8 mouse cellular contexts compared by ENCODE assay signal in the genomic region with DNA sequence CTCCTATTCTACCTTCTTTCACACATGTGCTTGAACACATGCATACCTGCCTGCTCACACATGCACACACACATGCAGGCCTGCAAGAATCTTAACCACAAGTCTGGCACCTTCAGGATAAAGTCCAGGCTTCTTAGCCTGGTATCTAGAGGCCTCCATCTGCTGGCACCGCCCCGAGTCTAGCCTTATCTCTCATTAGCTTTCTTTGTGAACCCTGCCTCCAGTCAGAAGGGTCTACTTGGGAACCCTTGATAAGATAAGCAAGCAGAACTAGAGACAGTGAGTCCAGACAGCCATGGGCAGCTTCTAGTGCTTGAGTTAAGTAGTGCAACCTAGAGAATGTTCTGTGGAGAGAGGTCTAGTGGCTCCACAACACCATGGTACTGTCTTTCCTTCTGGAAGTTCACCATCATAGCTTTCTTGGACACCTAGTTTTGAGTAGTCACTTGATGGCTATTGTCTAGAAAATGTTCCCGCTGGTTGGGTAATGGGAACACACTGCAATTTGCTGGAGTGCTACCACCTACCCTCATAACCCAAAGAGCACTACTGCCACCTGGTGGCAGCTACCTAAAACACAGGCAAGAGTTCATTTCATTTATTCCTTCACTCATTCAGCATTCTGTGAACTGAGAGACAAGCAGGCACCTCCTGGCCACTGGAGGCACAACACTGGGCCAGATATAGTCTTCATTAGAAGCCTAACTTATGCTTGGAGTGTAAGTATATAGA. TPM values are rescaled to one million over a fixed set of nuclear protein-coding genes. Genes with fewer than 3 reads are reported as not detected.
DNase-seq lines count a peak whose midpoint lies in the region; ATAC-seq and TF ChIP-seq lines count a peak whose summit lies in the region.

No protein-coding gene starts in this region.

- peaks cover 5% of the 10 kb centered on the region; the same call in 1 of the 2 replicates for H3K4me1 ChIP-seq in neural tube, embryonic 15.5 days
- H3K4me1 ChIP-seq in forebrain, embryonic 15.5 days: peaks cover 5% of the 10 kb centered on the region; the same call in 1 of the 2 replicates
- H3K4me1 ChIP-seq in stomach, postnatal 0 days (replicated peaks; ENCODE audit: control insufficient read depth, insufficient read depth): no peaks in the 10 kb centered on the region; the same call in 1 of the 2 replicates

- 66% methylated on average over 3 of the region's 3 CpGs for WGBS in neural tube, embryonic 15.5 days
- WGBS in forebrain, embryonic 15.5 days: 65% methylated on average over 3 of the region's 3 CpGs
- 56% methylated on average over 3 of the region's 3 CpGs for WGBS in stomach, postnatal 0 days

- no peak for ATAC-seq in neural tube, embryonic 15.5 days (ENCODE audit: low FRiP score)
- 0 out of 2 replicates have a peak, but pooled peaks have one; percentile 41 for ATAC-seq in forebrain, embryonic 15.5 days (replicated peaks)
- ATAC-seq in hematopoietic stem cell, adult 5-6 weeks (replicated peaks in 1 of 2; ENCODE audit: insufficient read depth in 1 of 2, low FRiP score in 2 of 2, low TSS enrichment in 1 of 2, low read depth in 1 of 2, poor library complexity in 2 of 2, severe bottlenecking in 2 of 2): peak; percentile 58 to 76
- ATAC-seq in megakaryocyte, adult 5-6 weeks (ENCODE audit: poor library complexity, severe bottlenecking): peak; percentile 90
- ATAC-seq in stomach, postnatal 0 days (ENCODE audit: low FRiP score, low TSS enrichment): peak; percentile 66

- TF ChIP-seq EP300 in stomach, postnatal 0 days (optimal IDR thresholded peaks at IDR 0.05): no peak

- H3K27me3 ChIP-seq in neural tube, embryonic 15.5 days (replicated peaks): no peaks in the 10 kb centered on the region
- no peaks in the 10 kb centered on the region for H3K27me3 ChIP-seq in forebrain, embryonic 15.5 days
- H3K27me3 ChIP-seq in stomach, postnatal 0 days (ENCODE audit: control insufficient read depth, insufficient read depth, low read length): no peaks in the 10 kb centered on the region

- no peak overlapping the region for H3K9ac ChIP-seq in neural tube, embryonic 15.5 days (replicated peaks)
- H3K9ac ChIP-seq in forebrain, embryonic 15.5 days (replicated peaks): no peak overlapping the region
- no peak overlapping the region for H3K9ac ChIP-seq in stomach, postnatal 0 days (ENCODE audit: low read length)

- no peaks in the 10 kb centered on the region for H3K36me3 ChIP-seq in neural tube, embryonic 15.5 days
- no peaks in the 10 kb centered on the region for H3K36me3 ChIP-seq in forebrain, embryonic 15.5 days
- H3K36me3 ChIP-seq in stomach, postnatal 0 days (ENCODE audit: control insufficient read depth, insufficient read depth, low read length): no peaks in the 10 kb centered on the region

- H3K27ac ChIP-seq in neural tube, embryonic 15.5 days (replicated peaks): no peak overlapping the region
- H3K27ac ChIP-seq in forebrain, embryonic 15.5 days (replicated peaks): no peak overlapping the region
- no peak overlapping the region for H3K27ac ChIP-seq in stomach, postnatal 0 days (replicated peaks)

- H3K9me3 ChIP-seq in neural tube, embryonic 15.5 days (replicated peaks): no peaks in the 10 kb centered on the region
- no peaks in the 10 kb centered on the region for H3K9me3 ChIP-seq in forebrain, embryonic 15.5 days
- H3K9me3 ChIP-seq in stomach, postnatal 0 days (ENCODE audit: control insufficient read depth, low read length): no peaks in the 10 kb centered on the region

- no peak overlapping the region for H3K4me3 ChIP-seq in neural tube, embryonic 15.5 days (replicated peaks)
- no peak overlapping the region for H3K4me3 ChIP-seq in forebrain, embryonic 15.5 days
- no peak overlapping the region for H3K4me3 ChIP-seq in stomach, postnatal 0 days (ENCODE audit: low read depth, low read length)

- H3K4me2 ChIP-seq in neural tube, embryonic 15.5 days: no peak overlapping the region
- H3K4me2 ChIP-seq in forebrain, embryonic 15.5 days (replicated peaks): no peak overlapping the region
- H3K4me2 ChIP-seq in stomach, postnatal 0 days (replicated peaks; ENCODE audit: low read depth): no peak overlapping the region

- peak; percentile 89 for TF ChIP-seq CTCF in stomach, postnatal 0 days (IDR thresholded peaks at IDR 0.05; ENCODE audit: low read depth)

- DNase-seq in neural tube, embryonic 10.5 days (ENCODE audit: extremely low spot score, low spot score): peak; percentile 66
- peak; percentile 94 for DNase-seq in c-Kit-negative CD71-positive TER-119-positive erythroid progenitor cells, embryonic 14.5 days (ENCODE audit: low read depth, low spot score)
- DNase-seq in left cerebral cortex, adult 18-20 months (ENCODE audit: low spot score in 2 of 2): peak; percentile 43 to 68
- DNase-seq in stomach, postnatal 0 days (ENCODE audit: low spot score): peak; percentile 81

RNA-seq across cellular contexts. Expression of a gene that starts 35.0 kb away (rescaled TPM):
- 32.9 and 33.0 TPM in 2 replicates for polyA plus RNA-seq in neural tube, embryonic 15.5 days (2015; fragmentation: Nextera tagmentation; extraction: Ambion mirVana)
- polyA plus RNA-seq in forebrain, embryonic 15.5 days (2015; fragmentation: Nextera tagmentation; extraction: Ambion mirVana): 29.2 and 29.7 TPM in 2 replicates
- total RNA-seq in hematopoietic stem cell, adult 5-6 weeks (2017): 11.8 and 14.1 TPM in 2 replicates
- total RNA-seq in left cerebral cortex, adult 18-20 months (2021): 10 to 100 TPM; 45.5 to 48.7 TPM
- 54.5 and 60.9 TPM in 2 replicates for total RNA-seq in megakaryocyte, adult 5-6 weeks (2015)
- 9.5 and 21.8 TPM in 2 replicates for total RNA-seq in megakaryocyte, adult 5-6 weeks (2017)
- polyA plus RNA-seq in stomach, postnatal 0 days (2015; fragmentation: Nextera tagmentation; extraction: Ambion mirVana): 13.7 and 13.9 TPM in 2 replicates

RNA-seq across cellular contexts. Expression of a gene that starts 35.8 kb away (rescaled TPM):
- polyA plus RNA-seq in neural tube, embryonic 15.5 days (2015; fragmentation: Nextera tagmentation; extraction: Ambion mirVana): 2.4 and 2.5 TPM in 2 replicates
- polyA plus RNA-seq in forebrain, embryonic 15.5 days (2015; fragmentation: Nextera tagmentation; extraction: Ambion mirVana): 1.2 and 1.8 TPM in 2 replicates
- 53.0 and 76.5 TPM in 2 replicates for total RNA-seq in hematopoietic stem cell, adult 5-6 weeks (2017)
- total RNA-seq in left cerebral cortex, adult 18-20 months (2021): 1 to 10 TPM; 2.0 to 2.2 TPM
- total RNA-seq in megakaryocyte, adult 5-6 weeks (2015): 22.3 and 25.1 TPM in 2 replicates
- 33.0 and 43.3 TPM in 2 replicates for total RNA-seq in megakaryocyte, adult 5-6 weeks (2017)
- 1.9 and 2.0 TPM in 2 replicates for polyA plus RNA-seq in stomach, postnatal 0 days (2015; fragmentation: Nextera tagmentation; extraction: Ambion mirVana)

Comparison
In these comparisons a context has a peak if more than half of its experiments do, and no peak if none do; other contexts are left out.
1. RNA of a gene that starts 35.8 kb away (total RNA-seq): 53.0 to 76.5 TPM in hematopoietic stem cell, adult 5-6 weeks and 22.3 to 43.3 TPM in megakaryocyte, adult 5-6 weeks; 2.0 to 2.2 TPM in left cerebral cortex, adult 18-20 months; every median in the first group is over 4 times any median in the second.
2. Peak in every context shown above with its lines, with median percentiles within 50 percentile points of each other: DNase-seq.